Mouse (Mus musculus) gastrocnemius, adult 2 months (tissue): ENCODE measurements at regions not wholly inside any gene's neighbourhood (a gene's known extent, or its start where the extent isn't known, plus 50 kb on each side); places are given as distances from the start of the nearest gene placed in this dataset. TPM values are rescaled to one million over a fixed set of nuclear protein-coding genes. Genes with fewer than 3 reads are reported as not detected.

Source experiments
- DNase-seq: peaks from one replicate; pipeline ENCODE4 v3.0.0; 2022
- H3K27ac ChIP-seq: fragments of 200-600 bp; 2 replicates; pipeline ENCODE4 v1.8.1; 2022; ENCODE audit warnings: mild to moderate bottlenecking
- H3K4me3 ChIP-seq: fragments of 200-600 bp; 2 replicates; pipeline ENCODE4 v1.8.1; 2022; ENCODE audit warnings: mild to moderate bottlenecking, moderate library complexity
- CTCF ChIP-seq: fragments of 200-600 bp; IDR thresholded peaks from 2 replicates; pipeline ENCODE4 v1.8.1; 2022; ENCODE audit warnings: antibody characterized with exemption, mild to moderate bottlenecking, moderate library complexity
- intact Hi-C: fragments of 180-260 bp; cut with DNase I; formaldehyde crosslinking; loops from one replicate; pipeline ENCODE4 v1.15.1; 2025
- microRNA-seq: library from miRNA; unstranded; fragments of <30 nt; microRNA quantifications from one replicate; pipeline ENCODE4 v1.2.0, GENCODE M21; 2021

DNA sequence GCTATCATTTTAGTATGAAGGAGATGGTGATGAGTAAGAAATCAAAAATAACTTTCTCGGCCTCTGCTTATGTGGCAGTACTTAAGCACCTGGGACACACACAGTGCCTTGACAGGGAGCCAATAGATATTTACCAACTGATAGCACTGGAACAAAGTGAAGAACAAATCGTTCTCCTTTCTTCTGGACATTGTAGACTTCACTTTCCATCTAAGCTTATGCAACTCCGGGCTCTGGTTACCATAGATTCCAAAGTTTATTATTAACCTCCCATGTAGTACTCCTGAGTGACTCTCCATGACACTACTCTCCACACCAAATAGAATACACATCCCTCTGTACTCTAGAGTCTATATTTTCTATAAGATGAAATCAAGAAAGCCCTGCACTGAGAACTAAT is 110.9 kb upstream of the Ccdc85a start:
- no peak for DNase-seq
- intact Hi-C loops: no loop called here
- Histone ChIP-seq H3K27ac (no peak overlapping the region), H3K4me3 (no peak overlapping the region)
- no peak for TF ChIP-seq CTCF

DNA sequence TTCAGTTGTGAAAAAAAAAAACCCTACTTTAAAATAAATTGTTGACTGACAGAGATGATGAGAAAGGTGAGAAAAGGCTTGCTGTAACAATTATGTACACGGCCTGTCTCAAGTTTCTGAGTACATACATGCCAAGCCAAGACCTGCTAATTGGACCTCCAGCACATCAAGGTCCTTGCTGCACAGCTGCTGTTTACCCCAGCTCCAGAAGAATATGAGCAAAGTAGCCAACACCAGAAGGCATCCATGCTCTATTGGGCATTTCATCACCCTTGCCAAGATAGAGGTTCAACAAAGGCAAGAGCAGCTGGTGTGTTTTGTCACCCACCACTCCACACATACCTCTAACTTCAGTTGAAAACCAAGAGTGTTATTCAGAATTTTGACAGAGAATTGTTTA is 109.2 kb upstream of the Ccdc85a start:
- H3K4me3 ChIP-seq: no peak overlapping the region
- DNase-seq: no peak
- peak overlapping the region; percentile 24; the same call in 1 of the 2 replicates for H3K27ac ChIP-seq
- no peak for TF ChIP-seq CTCF
- intact Hi-C loops: no loop called here

DNA sequence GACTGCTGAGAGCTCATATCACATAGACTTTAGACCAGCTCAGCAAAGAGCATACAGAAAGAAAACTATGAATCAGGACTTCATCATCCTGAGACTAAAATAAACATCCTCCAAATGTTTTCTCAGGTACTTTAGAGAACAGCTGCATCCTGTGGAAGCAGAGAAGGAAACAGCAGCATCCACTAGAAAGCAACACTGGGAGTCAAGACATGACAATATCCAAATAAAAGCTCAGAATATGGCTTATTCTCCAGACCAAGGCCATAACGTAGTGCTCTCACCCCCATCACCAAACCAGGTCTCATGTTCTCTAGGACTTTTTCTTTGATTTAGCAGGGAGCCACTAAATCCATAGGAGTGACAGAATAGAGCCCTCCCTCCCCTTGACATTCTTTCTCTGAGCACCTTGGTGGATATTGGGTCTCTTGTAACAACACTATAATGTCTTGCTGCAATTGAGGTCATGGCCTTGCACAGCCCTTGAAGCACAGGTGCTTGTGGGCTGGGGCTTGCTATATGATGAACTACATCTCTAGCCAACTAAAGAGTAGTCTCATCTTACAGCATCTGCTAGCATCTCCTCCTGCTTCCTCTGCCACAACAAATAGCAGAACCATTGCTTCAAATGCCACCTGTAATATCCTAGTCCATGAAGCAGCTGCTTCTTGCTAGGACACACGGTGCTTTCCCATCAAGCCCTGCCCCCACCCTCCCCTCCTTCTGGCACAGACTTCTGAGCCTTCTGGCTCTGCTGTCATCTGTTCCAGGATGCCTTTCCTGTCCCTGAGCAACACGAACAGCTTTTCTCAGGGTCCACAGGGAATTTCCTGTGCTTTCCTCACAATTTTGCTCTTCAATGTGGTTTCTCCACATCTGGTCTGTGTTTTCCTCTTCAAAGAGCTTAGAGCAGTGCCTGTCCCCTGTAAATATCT is 108.4 kb upstream of the Ccdc85a start:
- no peak overlapping the region for H3K27ac ChIP-seq
- TF ChIP-seq CTCF: no peak
- H3K4me3 ChIP-seq: no peak overlapping the region
- intact Hi-C loops: no loop called here
- DNase-seq: peak; percentile 26

DNA sequence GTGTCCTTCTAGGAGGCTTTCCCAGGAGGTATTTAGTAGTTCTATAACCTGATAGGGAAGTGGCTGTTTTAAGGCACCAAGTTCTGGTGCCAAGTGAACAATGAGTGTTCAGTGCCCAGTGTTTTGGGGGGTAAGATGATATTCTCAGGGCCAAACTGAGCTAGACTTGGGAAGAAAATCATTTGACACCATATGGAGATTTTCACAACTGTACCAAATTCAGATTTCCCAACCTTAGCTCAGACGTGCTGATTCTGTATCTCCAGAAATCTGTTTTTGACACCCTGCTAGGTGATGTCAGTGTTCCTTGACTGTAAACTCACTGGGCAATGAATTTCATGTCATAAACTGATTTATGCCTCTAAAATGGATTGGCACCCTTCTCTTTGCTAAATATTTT is 104.3 kb upstream of the Ccdc85a start:
- Histone ChIP-seq H3K27ac (no peak overlapping the region), H3K4me3 (no peak overlapping the region)
- intact Hi-C loops: no loop called here
- TF ChIP-seq CTCF: no peak
- DNase-seq: no peak

DNA sequence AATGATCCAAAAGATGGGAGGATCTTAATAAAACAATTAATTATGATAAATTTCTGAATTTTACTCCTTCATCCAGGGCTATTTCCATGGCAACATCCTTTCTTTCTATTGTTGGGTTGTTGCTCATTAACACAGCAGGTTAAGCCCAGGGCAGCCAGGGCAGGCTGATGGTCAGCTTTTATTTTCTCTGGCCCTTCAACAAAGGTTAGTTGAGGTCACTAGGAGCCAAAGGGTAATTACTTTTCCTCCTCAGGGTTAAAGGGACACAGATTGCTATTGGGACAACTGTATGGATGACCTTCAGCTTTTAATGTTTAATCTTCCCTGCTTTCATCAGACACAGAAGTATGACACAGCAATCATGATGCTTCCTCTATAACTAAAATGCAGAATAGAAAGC is 101.3 kb upstream of the Ccdc85a start:
- no peak for TF ChIP-seq CTCF
- intact Hi-C loops: no loop called here
- DNase-seq: no peak
- Histone ChIP-seq H3K27ac (no peak overlapping the region), H3K4me3 (no peak overlapping the region)

DNA sequence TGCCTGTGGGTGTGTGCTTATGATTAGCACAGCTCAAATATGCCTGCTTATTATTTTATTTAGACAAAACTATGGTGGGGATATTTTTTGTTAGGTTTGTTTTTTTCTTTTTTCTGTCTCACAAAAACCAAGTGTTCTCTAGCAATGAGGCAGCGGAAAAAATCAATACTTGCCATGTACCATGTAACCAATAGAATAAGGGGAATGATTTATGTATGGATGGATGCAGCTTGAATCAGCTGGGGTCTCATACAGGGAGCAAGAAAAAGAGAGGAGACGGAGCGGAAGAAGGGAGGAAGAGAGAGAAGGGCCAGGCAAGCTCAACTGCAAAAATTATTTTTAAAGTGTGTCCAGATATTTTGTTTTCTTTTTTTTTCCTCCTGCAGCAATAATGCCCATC is 97.2 kb upstream of the Ccdc85a start:
- H3K27ac ChIP-seq: no peak overlapping the region
- TF ChIP-seq CTCF: no peak
- DNase-seq: no peak
- intact Hi-C loops: no loop called here
- H3K4me3 ChIP-seq: no peak overlapping the region

DNA sequence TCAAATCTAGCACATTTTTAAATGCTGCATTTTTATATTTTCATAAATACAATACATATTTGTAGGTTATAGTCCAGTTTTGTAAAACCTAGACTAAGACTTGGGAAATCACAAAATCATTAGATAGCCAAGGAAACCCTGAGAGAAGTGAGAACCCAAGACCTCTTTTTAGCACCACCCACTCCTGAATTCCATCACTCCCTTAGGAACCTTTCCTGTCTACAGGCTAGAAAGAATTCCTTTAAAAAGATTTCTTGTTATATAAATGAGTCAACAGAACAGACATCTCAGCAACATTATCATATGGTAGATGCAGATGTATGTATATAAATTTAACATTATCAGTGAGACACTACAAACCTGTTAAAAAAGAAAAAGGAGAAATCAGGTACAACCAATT is 86.6 kb upstream of the Ccdc85a start:
- TF ChIP-seq CTCF: no peak
- Histone ChIP-seq H3K27ac (no peak overlapping the region), H3K4me3 (no peak overlapping the region)
- DNase-seq: no peak
- intact Hi-C loops: no loop called here

DNA sequence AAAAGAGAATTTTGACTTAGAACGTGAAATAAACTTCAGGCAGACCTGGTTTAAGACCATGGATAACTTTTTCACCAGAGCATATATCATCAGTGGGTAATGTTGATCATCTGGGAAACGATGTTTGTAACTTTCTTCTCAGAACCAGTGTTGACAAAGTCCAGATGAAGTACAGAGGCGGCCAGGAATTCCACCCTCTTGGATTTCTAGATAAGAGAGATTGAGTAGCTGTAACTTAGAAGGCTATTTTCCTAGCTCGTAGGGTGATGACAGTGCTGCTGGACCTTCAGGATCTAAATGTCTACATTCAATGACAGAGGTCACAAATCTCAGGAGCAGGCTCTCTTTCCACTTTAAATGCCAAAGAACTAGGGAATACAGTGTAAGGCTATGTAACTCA is 85.2 kb upstream of the Ccdc85a start:
- intact Hi-C loops: no loop called here
- no peak overlapping the region for H3K27ac ChIP-seq
- no peak for DNase-seq
- no peak for TF ChIP-seq CTCF
- no peak overlapping the region for H3K4me3 ChIP-seq

DNA sequence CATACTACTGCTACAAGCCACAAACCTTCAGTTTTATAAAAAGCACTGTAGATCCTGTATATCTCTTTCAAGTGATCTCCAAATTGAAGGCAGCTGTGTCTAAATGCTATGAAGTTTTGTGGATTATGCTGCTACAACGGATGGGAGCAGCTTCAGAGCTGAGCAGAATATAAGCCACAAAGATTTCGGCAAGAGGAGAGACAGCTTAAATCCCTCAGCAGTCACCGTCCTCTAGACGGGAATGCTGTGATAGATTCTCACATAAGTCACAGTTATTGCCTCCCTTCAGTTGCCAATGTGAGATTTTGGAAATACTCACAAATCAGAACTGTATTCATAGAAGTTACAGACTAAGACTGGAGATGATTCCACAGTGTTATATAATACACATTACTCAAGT is 76.3 kb upstream of the Ccdc85a start:
- no peak for TF ChIP-seq CTCF
- DNase-seq: no peak
- Histone ChIP-seq H3K4me3 (no peak overlapping the region), H3K27ac (no peak overlapping the region)
- intact Hi-C loops: no loop called here

DNA sequence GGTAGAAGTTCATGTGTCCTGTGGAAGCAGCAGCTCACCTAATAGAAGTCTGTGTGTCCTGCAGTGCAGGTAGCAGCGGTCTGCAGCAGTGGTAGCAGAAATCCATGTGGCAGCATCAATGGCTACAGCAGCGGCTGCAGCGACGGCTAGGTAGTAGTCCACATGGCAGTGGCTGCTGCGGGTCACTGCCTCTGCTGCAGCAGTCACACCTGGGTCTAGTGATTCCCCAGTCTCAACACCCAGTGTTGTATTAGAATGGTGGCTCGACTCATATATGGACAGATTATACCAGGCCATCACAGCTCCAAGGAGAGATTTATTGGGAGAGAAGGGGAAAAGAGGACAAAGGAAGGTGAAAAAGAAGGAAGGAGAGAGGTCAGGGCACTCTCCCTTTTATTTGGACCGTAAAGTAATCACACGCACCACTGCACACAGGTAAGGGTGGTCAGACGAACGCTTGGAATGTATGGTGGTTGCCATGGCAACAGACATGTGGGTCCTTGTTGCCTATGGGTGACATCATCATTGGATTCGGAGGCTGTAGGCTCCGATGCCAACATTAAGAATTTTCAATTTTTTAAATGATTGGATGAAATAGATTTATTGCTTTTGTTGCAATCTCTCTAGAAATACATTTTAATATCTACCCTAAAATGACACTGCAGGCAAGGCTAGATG is 71.2 kb upstream of the Ccdc85a start:
- Histone ChIP-seq H3K27ac (no peak overlapping the region), H3K4me3 (no peak overlapping the region)
- DNase-seq: no peak
- intact Hi-C loops: no loop called here
- TF ChIP-seq CTCF: no peak

DNA sequence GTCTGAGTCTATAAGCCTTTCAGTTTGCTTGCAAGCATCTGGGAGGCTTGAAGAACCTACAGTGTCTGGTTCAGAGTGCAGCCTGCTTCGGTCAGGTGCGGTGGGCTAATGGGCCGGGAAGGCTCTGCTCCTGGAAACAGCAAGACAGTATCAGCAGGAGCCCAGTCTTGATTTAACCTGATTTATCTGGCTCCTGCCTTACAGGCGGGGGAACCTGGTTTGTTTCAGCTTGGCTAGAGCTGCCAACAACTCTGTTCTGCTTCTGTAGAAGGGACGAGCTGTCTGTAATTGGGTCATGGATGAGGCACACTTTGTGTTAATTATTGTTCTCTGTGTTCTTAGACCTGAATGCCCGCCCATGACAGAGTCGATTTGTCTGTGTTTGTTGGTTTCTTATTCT is 65.3 kb upstream of the Ccdc85a start:
- no peak for DNase-seq
- no peak for TF ChIP-seq CTCF
- intact Hi-C loops: no loop called here

DNA sequence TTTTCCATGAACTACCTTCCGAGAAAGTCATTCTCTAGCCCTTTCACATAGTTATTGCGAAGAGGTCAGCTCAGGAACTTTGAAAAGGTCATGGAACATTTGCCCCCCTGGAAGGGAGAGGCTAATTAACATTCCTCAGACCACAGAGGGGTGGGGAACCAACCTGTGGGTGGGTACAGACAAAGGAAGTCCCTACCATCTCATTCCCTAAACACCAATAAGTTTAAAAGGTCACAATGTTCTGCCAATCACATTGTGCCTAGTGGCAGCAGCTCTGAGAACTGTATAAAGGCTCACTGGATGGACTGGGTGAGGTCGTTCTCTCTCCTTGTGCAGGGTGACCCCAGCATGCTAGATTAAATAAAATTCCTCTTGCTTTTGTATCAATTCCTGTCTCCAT is 64.8 kb upstream of the Ccdc85a start:
- no peak overlapping the region for H3K4me3 ChIP-seq
- no peak overlapping the region for H3K27ac ChIP-seq
- TF ChIP-seq CTCF: no peak
- intact Hi-C loops: no loop called here
- DNase-seq: no peak

More for the DNA sequence above, 65.3 kb upstream of the Ccdc85a start:
- Histone ChIP-seq H3K4me3 (no peak overlapping the region), H3K27ac (no peak overlapping the region)

DNA sequence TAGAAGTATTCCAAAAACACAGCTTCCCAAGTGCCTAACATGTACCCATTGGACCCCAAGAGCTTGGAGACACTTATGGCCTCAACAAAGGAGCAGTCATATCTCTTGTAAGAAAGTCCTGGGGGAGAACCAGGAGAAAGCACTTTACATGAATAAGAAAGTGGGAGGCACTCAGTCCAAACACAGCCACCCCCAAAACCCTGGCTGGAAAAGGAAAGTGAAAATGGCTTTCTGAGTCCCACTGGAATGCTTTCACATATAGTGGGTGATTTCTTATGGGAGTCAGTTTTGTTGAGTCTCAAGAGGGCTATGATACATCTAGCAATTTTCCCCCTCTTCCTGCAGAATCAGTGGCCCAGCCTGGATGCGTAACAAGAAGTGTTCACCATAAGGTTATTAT is 55.0 kb upstream of the Ccdc85a start:
- Histone ChIP-seq H3K4me3 (no peak overlapping the region), H3K27ac (no peak overlapping the region)
- no peak for TF ChIP-seq CTCF
- no peak for DNase-seq
- intact Hi-C loops: no loop called here

DNA sequence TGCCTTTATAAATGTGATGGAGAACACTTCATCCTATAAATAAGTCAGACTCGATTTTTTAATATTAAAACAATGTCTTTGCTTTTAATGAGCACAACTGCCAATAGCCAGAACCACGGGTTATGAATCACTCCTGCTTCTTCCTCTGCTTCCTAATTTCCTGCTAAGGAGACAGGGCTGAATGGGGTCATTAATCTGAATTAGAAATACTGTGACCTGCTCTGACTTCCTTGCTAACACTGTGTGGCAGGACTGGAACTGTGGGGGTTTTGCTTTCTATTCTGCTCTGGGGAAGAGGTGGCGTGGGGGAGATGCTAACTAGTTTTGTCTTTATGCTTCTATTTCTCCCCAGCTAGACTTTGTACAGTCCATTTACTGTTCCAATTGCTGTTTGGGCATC is 52.6 kb upstream of the Ccdc85a start:
- intact Hi-C loops: no loop called here
- no peak for TF ChIP-seq CTCF
- H3K4me3 ChIP-seq: no peak overlapping the region
- DNase-seq: no peak
- H3K27ac ChIP-seq: no peak overlapping the region

Small RNA genes lying in the stretch of these regions (microRNA-seq; reads per million reads assigned to microRNA genes)
- gene Mir216a (not detected), gene Mir216b (not detected), gene Mir216c (not detected), gene Mir217 (2.2 reads per million)
